Mouse (Mus musculus) ES-E14 (cell line): ENCODE measurements around the gene Cdk11b.

ENCODE experiments used
- CHD2 ChIP-seq: IDR thresholded peaks from 2 replicates; pipeline ENCODE4 v1.6.1; 2014; ENCODE audit warnings: mild to moderate bottlenecking, low read depth, low read length, inconsistent platforms
- MAFK ChIP-seq: IDR thresholded peaks from 2 replicates; pipeline ENCODE4 v1.6.1; 2014; ENCODE audit warnings: mild to moderate bottlenecking, low read depth, low read length, inconsistent platforms; ENCODE audit not compliant: insufficient read depth

DNA sequence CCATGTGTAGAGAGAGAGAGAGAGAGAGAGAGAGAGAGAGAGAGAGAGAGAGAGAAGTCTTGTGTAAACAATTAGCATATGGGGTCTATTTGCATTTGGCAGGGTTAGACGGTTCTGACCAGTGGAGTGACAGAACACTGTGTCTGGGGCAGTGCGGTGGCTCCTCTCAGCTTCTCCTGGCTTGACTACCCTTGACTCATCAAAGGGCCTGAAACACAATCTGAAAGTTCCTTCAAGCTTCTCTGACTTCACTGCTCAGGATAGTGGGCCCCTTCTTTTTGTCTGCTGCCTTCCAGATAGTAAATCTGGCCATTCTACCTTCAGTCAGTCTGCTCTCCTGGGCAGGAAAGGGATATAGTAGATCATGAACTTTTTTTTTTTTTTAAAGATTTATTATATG lies 17.8 kb upstream of the Cdk11b start:
- TF ChIP-seq MAFK (no peak), CHD2 (no peak)
